Mouse (Mus musculus): ENCODE measurements around the gene Sstr3. TPM values are rescaled to one million over a fixed set of nuclear protein-coding genes. Genes with fewer than 3 reads are reported as not detected.

Sstr3 gene
- polyA plus RNA-seq (2016; fragmentation: Nextera tagmentation; extraction: Ambion mirVana), result 0.02 TPM in 1 of 2 replicates, not detected in the other

GRCm38 (mm10) chr15:78544561-78545001, at the start of gene Sstr3:
Gene Sstr3, minus strand, starts transcription at chr15:78544685.
- H3K36me3 ChIP-seq, result no peaks in the 10 kb centered on the region
- WGBS (ENCODE audit: insufficient replicate concordance), result 12% methylated on average over 14 of the region's 14 CpGs
- H3K4me3 ChIP-seq, result no peak within 1 kb of the TSS
- no peak within 1 kb of the TSS for H3K9ac ChIP-seq
- H3K27ac ChIP-seq, result no peak within 1 kb of the TSS
- H3K27me3 ChIP-seq (replicated peaks), result peaks cover 68% of the 10 kb centered on the region
- no peak for ATAC-seq
- H3K9me3 ChIP-seq (replicated peaks), result no peaks in the 10 kb centered on the region
- H3K4me2 ChIP-seq, result no peak within 1 kb of the TSS
- H3K4me1 ChIP-seq, result peaks cover 20% of the 10 kb centered on the region

DNA sequence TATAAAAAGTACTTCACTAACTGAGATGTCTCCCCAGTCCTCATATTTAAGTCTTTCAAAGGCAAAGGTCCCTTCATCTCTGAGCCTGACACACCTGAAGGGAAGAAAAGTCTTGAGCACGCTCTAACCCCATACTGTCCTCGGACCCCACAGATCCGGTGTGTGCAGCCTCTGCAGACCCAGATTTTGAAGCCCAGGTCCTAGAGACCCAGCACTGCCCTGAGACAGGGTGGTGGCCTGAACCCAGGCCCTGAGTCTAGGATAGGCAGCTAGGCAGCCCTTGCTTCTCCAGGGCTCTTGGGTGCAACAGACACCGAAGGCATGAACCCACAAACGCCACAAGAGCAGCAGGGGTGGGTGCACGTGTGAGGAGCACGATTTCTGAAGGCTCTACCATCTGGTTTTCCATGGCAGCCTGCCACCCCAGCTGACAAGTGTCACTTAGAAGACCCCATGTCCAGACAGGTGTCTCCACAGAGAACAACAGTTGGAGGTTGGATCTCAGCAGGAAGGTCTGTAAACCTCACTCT, 49.5 kb upstream of the Sstr3 start:
- no peak overlapping the region for H3K9ac ChIP-seq
- peaks cover 16% of the 10 kb centered on the region for H3K4me1 ChIP-seq
- H3K9me3 ChIP-seq (replicated peaks), result no peaks in the 10 kb centered on the region
- H3K27ac ChIP-seq, result no peak overlapping the region
- H3K27me3 ChIP-seq (replicated peaks), result no peaks in the 10 kb centered on the region
- H3K4me3 ChIP-seq, result no peak overlapping the region
- H3K4me2 ChIP-seq, result no peak overlapping the region
- H3K36me3 ChIP-seq, result no peaks in the 10 kb centered on the region
- 69% methylated on average over 7 of the region's 7 CpGs for WGBS (ENCODE audit: insufficient replicate concordance)
- no peak for ATAC-seq

GRCm38 (mm10) chr15:78592452-78592968, 48.0 kb upstream of the Sstr3 start:
- Histone ChIP-seq H3K4me2 (no peak overlapping the region), H3K36me3 (no peaks in the 10 kb centered on the region), H3K4me3 (no peak overlapping the region), H3K9ac (no peak overlapping the region), H3K27me3 (replicated peaks) (no peaks in the 10 kb centered on the region), H3K27ac (no peak overlapping the region), H3K9me3 (replicated peaks) (no peaks in the 10 kb centered on the region), H3K4me1 (peaks cover 19% of the 10 kb centered on the region)
- no peak for ATAC-seq
- 65% methylated on average over 14 of the region's 14 CpGs for WGBS (ENCODE audit: insufficient replicate concordance)

DNA sequence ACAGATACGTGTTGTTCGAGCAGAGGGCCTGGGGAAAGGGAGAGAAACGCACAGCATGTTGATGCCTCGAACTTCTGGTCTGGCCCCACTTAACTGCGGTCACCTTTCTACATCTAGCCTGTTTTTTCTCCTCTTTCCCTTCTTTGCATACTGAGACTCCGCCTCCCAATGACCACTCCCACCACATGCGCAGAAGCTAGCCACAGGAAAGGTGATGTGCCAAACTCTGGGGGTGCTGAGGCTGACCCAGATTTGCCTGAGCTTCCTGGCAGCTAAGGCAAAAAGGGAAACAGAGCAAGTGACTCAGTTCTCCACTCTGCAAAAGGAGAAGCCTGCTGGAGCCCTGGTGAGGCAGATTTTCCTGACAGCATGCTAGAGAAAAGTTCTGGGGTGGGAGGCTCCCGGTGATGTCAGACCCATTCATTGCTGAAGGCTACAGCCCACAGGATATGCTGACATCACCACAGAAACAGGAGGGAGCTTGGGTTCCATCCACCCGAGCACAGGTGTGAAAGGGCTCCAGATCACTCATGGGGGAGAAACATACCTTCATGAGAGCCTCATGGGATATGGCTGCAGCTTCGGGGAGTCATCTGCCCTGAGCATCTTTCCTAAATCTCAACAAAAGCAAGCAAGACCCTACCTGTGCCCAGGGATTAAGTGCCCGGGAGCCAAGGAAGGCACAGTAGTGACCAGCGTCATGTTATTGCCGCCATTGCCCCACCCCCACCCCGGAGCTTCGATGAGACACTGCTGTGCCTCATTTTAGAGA, 47.4 kb upstream of the Sstr3 start:
- 43% methylated on average over 15 of the region's 15 CpGs for WGBS (ENCODE audit: insufficient replicate concordance)

DNA sequence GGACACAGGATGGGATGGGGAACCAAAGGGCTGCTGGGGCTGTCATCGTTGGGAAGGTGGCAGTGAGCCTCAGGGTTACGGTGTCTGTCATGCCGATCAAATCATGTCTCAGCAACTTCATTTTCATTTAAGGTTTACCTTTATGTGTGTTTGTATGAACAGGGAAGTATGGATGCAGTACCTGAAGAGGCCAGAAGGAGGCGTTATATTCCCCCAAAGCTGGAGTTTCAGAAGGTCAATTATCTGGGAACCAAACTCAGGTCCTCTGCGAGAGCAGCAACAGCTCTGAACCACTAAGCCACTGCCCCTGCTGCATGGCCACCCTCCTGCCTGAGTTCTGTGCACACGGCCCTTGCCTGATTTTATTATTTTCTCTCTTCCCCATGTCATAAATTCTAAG, 46.3 kb upstream of the Sstr3 start:
- no peaks in the 10 kb centered on the region for H3K27me3 ChIP-seq (replicated peaks)
- ATAC-seq, result no peak
- no peaks in the 10 kb centered on the region for H3K36me3 ChIP-seq
- no peaks in the 10 kb centered on the region for H3K9me3 ChIP-seq (replicated peaks)
- no peak overlapping the region for H3K9ac ChIP-seq
- H3K4me3 ChIP-seq, result no peak overlapping the region
- peaks cover 19% of the 10 kb centered on the region for H3K4me1 ChIP-seq
- H3K27ac ChIP-seq, result no peak overlapping the region
- 65% methylated on average over 6 of the region's 6 CpGs for WGBS (ENCODE audit: insufficient replicate concordance)
- no peak overlapping the region for H3K4me2 ChIP-seq

More for the DNA sequence above, 47.4 kb upstream of the Sstr3 start:
- no peak overlapping the region for H3K27ac ChIP-seq
- H3K9me3 ChIP-seq (replicated peaks), result no peaks in the 10 kb centered on the region
- H3K27me3 ChIP-seq (replicated peaks), result no peaks in the 10 kb centered on the region
- no peak for ATAC-seq
- no peak overlapping the region for H3K4me2 ChIP-seq
- no peaks in the 10 kb centered on the region for H3K36me3 ChIP-seq
- no peak overlapping the region for H3K9ac ChIP-seq
- peaks cover 19% of the 10 kb centered on the region for H3K4me1 ChIP-seq
- H3K4me3 ChIP-seq, result no peak overlapping the region

DNA sequence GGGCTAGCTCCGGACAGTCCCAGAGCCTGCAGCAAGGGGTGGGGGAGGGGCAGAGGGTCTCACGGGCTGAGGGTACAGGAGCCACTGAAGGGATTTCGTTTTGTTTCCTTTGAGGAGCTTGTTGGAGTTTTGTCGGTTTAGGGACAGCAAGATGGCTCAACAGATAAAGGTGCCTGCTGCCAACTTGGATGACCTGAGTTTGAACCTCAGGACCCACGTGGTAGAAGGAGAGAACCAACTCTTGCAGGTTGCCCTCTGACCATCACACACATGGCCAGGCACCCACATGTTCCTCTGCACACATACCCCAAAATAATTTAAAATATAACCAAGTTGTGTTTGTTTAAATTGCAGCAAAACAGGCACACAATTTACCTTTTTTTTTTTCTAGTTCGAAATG, 45.5 kb upstream of the Sstr3 start:
- H3K4me3 ChIP-seq, result no peak overlapping the region
- no peak overlapping the region for H3K4me2 ChIP-seq
- 36% methylated on average over 6 of the region's 6 CpGs for WGBS (ENCODE audit: insufficient replicate concordance)
- no peak for ATAC-seq
- H3K9me3 ChIP-seq (replicated peaks), result no peaks in the 10 kb centered on the region
- H3K27me3 ChIP-seq (replicated peaks), result no peaks in the 10 kb centered on the region
- no peaks in the 10 kb centered on the region for H3K36me3 ChIP-seq
- H3K4me1 ChIP-seq, result peaks cover 19% of the 10 kb centered on the region
- no peak overlapping the region for H3K27ac ChIP-seq
- no peak overlapping the region for H3K9ac ChIP-seq

- Histone ChIP-seq H3K9ac (no peak overlapping the region), H3K27ac (no peak overlapping the region), H3K4me1 (peaks cover 19% of the 10 kb centered on the region), H3K36me3 (no peaks in the 10 kb centered on the region), H3K4me2 (no peak overlapping the region), H3K9me3 (replicated peaks) (no peaks in the 10 kb centered on the region), H3K27me3 (replicated peaks) (no peaks in the 10 kb centered on the region), H3K4me3 (no peak overlapping the region)
- no peak for ATAC-seq
- 51% methylated on average over 4 of the region's 4 CpGs for WGBS (ENCODE audit: insufficient replicate concordance)
Measured at GRCm38 (mm10) chr15:78588900-78589299, 44.4 kb upstream of the Sstr3 start.

DNA sequence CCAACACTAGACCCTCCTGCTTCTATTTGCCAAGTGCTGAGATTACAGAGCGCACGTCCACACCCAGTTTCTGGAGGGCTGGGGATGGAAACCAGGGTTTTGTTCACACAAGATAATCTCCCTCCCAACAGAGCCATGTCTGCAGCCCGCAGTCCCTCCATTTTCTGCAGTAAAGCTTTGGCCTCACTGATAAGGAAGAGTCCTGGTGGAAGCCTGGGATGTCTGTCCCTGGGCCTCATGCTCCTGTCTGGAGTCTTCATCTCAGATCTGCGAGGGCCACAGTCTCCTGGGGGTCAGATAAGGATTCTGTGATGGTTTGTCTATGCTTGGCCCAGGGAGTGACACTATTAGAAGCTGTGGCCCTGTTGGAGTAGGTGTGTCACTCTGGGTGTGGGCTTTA, 43.6 kb upstream of the Sstr3 start:
- Histone ChIP-seq H3K36me3 (no peaks in the 10 kb centered on the region), H3K4me2 (no peak overlapping the region), H3K9me3 (replicated peaks) (no peaks in the 10 kb centered on the region), H3K4me1 (peaks cover 19% of the 10 kb centered on the region), H3K4me3 (no peak overlapping the region), H3K27ac (no peak overlapping the region), H3K27me3 (replicated peaks) (no peaks in the 10 kb centered on the region), H3K9ac (no peak overlapping the region)
- 24% methylated on average over 4 of the region's 4 CpGs for WGBS (ENCODE audit: insufficient replicate concordance)
- ATAC-seq, result peak; percentile 30; the same call in 1 of the 2 replicates

- Histone ChIP-seq H3K27me3 (replicated peaks) (0 out of 2 replicates have a peak, but pooled peaks cover 4% of the 10 kb centered on the region), H3K27ac (no peak overlapping the region), H3K9ac (no peak overlapping the region), H3K4me1 (peaks cover 19% of the 10 kb centered on the region), H3K9me3 (replicated peaks) (no peaks in the 10 kb centered on the region), H3K36me3 (no peaks in the 10 kb centered on the region), H3K4me3 (no peak overlapping the region), H3K4me2 (no peak overlapping the region)
- WGBS (ENCODE audit: insufficient replicate concordance), result 50% methylated on average over 18 of the region's 18 CpGs
- ATAC-seq, result peak; percentile 54; the same call in 1 of the 2 replicates
Measured at GRCm38 (mm10) chr15:78587050-78587994, 42.8 kb upstream of the Sstr3 start.

GRCm38 (mm10) chr15:78585404-78585803, 40.9 kb upstream of the Sstr3 start:
- H3K4me2 ChIP-seq, result no peak overlapping the region
- H3K4me3 ChIP-seq, result no peak overlapping the region
- H3K27ac ChIP-seq, result no peak overlapping the region
- WGBS (ENCODE audit: insufficient replicate concordance), result 68% methylated on average over 7 of the region's 7 CpGs
- peaks cover 30% of the 10 kb centered on the region for H3K4me1 ChIP-seq
- ATAC-seq, result no peak
- H3K9me3 ChIP-seq (replicated peaks), result no peaks in the 10 kb centered on the region
- H3K27me3 ChIP-seq (replicated peaks), result 0 out of 2 replicates have a peak, but pooled peaks cover 4% of the 10 kb centered on the region
- no peaks in the 10 kb centered on the region for H3K36me3 ChIP-seq
- no peak overlapping the region for H3K9ac ChIP-seq

GRCm38 (mm10) chr15:78583352-78583751, 38.9 kb upstream of the Sstr3 start:
- Histone ChIP-seq H3K4me2 (no peak overlapping the region), H3K36me3 (no peaks in the 10 kb centered on the region), H3K9me3 (replicated peaks) (no peaks in the 10 kb centered on the region), H3K9ac (no peak overlapping the region), H3K27ac (no peak overlapping the region), H3K4me1 (peaks cover 37% of the 10 kb centered on the region), H3K4me3 (no peak overlapping the region), H3K27me3 (replicated peaks) (peaks cover 11% of the 10 kb centered on the region; the same call in 1 of the 2 replicates)
- ATAC-seq, result no peak
- WGBS (ENCODE audit: insufficient replicate concordance), result 42% methylated on average over 11 of the region's 11 CpGs

Data from liver, embryonic 12.5 days (tissue).